Mouse (Mus musculus): ENCODE measurements at regions not wholly inside any gene's neighbourhood (a gene's known extent, or its start where the extent isn't known, plus 50 kb on each side); places are given as distances from the start of the nearest gene placed in this dataset.

DNA sequence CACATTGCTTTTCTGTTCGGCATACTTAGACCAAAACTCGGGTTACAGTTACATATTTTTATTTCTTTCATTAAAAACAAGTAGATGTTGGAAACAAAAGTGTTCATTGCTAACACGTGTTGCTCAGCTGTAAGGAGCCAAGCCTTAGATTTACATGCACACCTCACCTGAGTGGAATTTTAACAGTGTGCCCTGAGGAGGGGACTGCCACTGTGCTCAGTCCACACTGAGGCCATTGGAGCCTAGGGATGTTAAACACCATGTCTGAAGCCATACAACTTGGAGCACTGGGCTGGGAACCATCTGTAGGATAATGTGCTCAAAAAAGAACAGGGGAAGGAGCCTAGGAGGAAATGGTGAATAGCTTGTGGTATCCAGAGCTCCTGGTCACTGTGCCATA lies 233.5 kb downstream of the Irs2 start:
- H3K27ac ChIP-seq: no peak overlapping the region
- intact Hi-C loops (cut with DNase I): no loop called here
- DNase-seq (ENCODE audit: extremely low spot score in 1 of 2, low spot score in 2 of 2): no peak
- no peak for TF ChIP-seq CTCF (IDR thresholded peaks at IDR 0.05)
- H3K4me3 ChIP-seq: no peak overlapping the region

GRCm38 (mm10) chr8:10768181-10768580 lies 240.1 kb downstream of the Irs2 start:
- no peak overlapping the region for H3K27ac ChIP-seq
- no peak for DNase-seq (ENCODE audit: extremely low spot score in 1 of 2, low spot score in 2 of 2)
- intact Hi-C loops (cut with DNase I): no loop called here
- no peak overlapping the region for H3K4me3 ChIP-seq
- no peak for TF ChIP-seq CTCF (IDR thresholded peaks at IDR 0.05)

DNA sequence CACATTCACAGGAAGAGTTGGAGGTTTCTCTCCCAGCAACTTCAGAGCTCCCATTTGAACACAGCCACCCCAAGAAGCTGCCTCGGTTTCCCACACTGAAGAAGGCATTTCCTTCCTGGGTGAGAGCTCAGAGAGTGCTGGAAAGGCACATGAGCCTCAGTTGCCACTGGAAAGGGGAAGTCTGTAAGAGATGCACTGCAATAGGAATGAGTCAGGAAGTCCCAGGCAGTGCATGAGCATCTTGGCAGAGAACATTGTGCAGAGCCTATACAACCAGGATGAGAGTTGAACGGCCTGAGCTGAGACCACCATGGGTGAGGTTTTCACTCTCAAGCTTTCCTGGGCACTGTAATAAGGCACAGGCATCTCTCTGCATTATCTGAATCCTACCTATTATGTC lies 244.4 kb downstream of the Irs2 start:
- TF ChIP-seq CTCF (IDR thresholded peaks at IDR 0.05): no peak
- H3K4me3 ChIP-seq: no peak overlapping the region
- no peak for DNase-seq (ENCODE audit: extremely low spot score in 1 of 2, low spot score in 2 of 2)
- intact Hi-C loops (cut with DNase I): no loop called here
- H3K27ac ChIP-seq: no peak overlapping the region

- TF ChIP-seq CTCF (IDR thresholded peaks at IDR 0.05): no peak
- intact Hi-C loops (cut with DNase I): no loop called here
- H3K4me3 ChIP-seq: no peak overlapping the region
- no peak overlapping the region for H3K27ac ChIP-seq
- no peak for DNase-seq (ENCODE audit: extremely low spot score in 1 of 2, low spot score in 2 of 2)
These were observed 246.5 kb downstream of the Irs2 start for GRCm38 (mm10) chr8:10761694-10762305.

DNA sequence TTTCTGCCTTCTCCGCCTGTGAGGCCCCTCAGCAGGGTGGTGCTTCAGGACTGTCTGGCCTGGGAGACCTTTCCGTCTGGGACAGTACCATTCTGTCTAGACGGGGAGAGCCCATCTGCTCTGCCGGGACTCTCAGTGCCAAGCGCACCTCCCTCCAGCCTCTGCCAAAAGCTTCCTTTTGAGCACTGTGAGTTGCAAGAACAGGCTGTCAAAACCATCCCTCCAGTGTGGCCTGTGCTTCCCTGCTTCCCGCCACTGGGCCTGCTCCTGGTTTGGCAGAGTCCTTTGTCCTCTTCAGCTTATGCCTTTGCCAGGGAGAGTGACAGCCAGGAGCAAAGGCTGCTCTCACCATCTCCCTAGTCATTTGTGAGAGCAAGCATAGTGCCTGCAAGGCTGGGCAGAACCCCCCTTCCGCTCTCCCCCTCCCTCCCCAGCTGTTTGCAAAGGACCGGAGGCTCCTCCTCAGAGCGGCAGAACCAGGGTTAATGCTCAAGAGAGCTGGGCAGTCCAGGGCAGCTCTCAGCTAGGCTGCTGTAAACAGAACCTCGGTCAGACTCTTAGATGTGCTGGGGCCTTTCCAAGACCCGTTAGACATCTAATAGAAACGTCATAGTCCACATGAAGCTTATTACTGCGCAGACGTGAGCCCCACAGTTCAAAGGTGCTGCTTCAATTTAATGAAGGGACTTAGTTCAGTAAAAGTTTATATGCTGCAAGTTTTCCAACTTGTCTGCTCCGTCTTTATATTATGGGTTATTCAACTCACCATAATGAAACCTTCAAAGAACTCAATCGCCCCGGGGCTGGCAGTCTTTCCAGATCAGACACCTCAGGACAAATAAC lies 247.2 kb downstream of the Irs2 start:
- intact Hi-C loops (cut with DNase I): no loop called here
- Histone ChIP-seq H3K4me3 (no peak overlapping the region), H3K27ac (no peak overlapping the region)
- no peak for TF ChIP-seq CTCF (IDR thresholded peaks at IDR 0.05)
- no peak for DNase-seq (ENCODE audit: extremely low spot score in 1 of 2, low spot score in 2 of 2)

DNA sequence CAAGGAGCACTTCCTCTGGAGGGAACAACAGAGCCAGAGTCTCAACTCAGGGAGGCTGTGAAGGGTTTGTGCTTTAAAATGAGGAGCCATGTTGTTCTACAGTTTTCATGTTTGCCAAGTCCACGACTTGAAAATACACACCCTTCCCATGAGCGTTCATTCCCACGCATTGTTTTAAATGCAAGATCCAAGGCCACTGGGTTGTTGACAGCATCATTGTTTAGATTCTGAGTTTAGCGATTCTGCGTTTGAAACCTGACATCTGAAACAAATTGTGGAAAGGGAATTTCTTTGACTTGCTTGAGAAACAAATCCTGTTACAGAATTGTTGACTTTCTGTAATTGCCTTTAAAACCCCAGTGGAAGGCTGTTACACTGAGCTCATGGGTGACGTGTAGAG lies 248.0 kb downstream of the Irs2 start:
- no peak overlapping the region for H3K4me3 ChIP-seq
- no peak for TF ChIP-seq CTCF (IDR thresholded peaks at IDR 0.05)
- no peak overlapping the region for H3K27ac ChIP-seq
- intact Hi-C loops (cut with DNase I): no loop called here
- no peak for DNase-seq (ENCODE audit: extremely low spot score in 1 of 2, low spot score in 2 of 2)

GRCm38 (mm10) chr8:10758151-10758550 lies 250.1 kb downstream of the Irs2 start:
- DNase-seq (ENCODE audit: extremely low spot score in 1 of 2, low spot score in 2 of 2): no peak
- intact Hi-C loops (cut with DNase I): no loop called here
- no peak for TF ChIP-seq CTCF (IDR thresholded peaks at IDR 0.05)
- Histone ChIP-seq H3K4me3 (no peak overlapping the region), H3K27ac (no peak overlapping the region)

GRCm38 (mm10) chr8:10754986-10755308 lies 253.3 kb downstream of the Irs2 start:
- TF ChIP-seq CTCF (IDR thresholded peaks at IDR 0.05): no peak
- no peak for DNase-seq (ENCODE audit: extremely low spot score in 1 of 2, low spot score in 2 of 2)
- intact Hi-C loops (cut with DNase I): no loop called here
- Histone ChIP-seq H3K27ac (no peak overlapping the region), H3K4me3 (no peak overlapping the region)

GRCm38 (mm10) chr8:10754232-10754985 lies 253.8 kb downstream of the Irs2 start:
- intact Hi-C loops (cut with DNase I): no loop called here
- TF ChIP-seq CTCF (IDR thresholded peaks at IDR 0.05): no peak
- no peak for DNase-seq (ENCODE audit: extremely low spot score in 1 of 2, low spot score in 2 of 2)
- no peak overlapping the region for H3K27ac ChIP-seq
- H3K4me3 ChIP-seq: no peak overlapping the region

DNA sequence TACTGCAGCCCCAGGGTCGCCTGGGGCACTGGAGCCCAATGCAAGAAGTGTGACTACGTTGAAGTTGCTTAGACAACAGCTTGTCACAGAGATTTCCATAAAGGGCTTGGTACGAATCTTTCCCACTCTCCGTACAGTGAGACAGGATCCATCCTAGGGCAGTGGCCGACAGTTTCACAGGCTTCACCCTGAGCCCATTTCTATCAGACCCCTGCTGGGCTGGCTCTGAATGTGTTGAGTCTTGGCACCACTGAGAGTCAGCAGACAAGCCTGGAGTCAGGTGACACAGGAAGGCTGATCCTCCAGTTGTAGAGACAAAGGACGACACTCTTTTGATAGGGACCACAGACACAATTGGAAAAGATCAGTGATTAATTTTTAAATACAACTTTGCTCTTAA lies 255.2 kb downstream of the Irs2 start:
- intact Hi-C loops (cut with DNase I): no loop called here
- H3K4me3 ChIP-seq: no peak overlapping the region
- no peak for TF ChIP-seq CTCF (IDR thresholded peaks at IDR 0.05)
- no peak overlapping the region for H3K27ac ChIP-seq
- no peak for DNase-seq (ENCODE audit: extremely low spot score in 1 of 2, low spot score in 2 of 2)

DNA sequence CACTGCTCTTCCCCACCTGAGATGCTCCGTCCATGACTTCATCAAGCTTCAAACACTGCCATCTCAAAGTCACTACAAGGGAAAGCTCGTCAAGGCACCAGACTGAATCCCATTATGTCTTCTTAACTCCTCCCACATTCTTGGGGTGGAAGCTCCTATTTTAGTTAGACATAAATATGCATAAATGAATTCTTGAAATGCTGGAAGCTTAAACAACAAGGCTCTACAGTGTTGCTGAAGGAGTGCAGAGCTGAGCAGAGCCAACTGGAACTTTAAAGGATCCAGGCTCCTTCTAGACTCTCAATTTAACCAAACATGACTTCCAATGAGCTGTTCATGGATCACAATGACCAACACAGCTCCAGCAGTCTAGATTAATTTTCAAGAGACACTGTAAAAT lies 261.1 kb downstream of the Irs2 start:
- no peak for TF ChIP-seq CTCF (IDR thresholded peaks at IDR 0.05)
- no peak overlapping the region for H3K4me3 ChIP-seq
- intact Hi-C loops (cut with DNase I): no loop called here
- H3K27ac ChIP-seq: no peak overlapping the region
- no peak for DNase-seq (ENCODE audit: extremely low spot score in 1 of 2, low spot score in 2 of 2)

GRCm38 (mm10) chr8:10743241-10743640 lies 265.0 kb downstream of the Irs2 start:
- H3K27ac ChIP-seq: no peak overlapping the region
- no peak for TF ChIP-seq CTCF (IDR thresholded peaks at IDR 0.05)
- no peak for DNase-seq (ENCODE audit: extremely low spot score in 1 of 2, low spot score in 2 of 2)
- intact Hi-C loops (cut with DNase I): no loop called here
- no peak overlapping the region for H3K4me3 ChIP-seq

Data from left cerebral cortex, adult 2 months (tissue).